Mouse (Mus musculus) midbrain, embryonic 16.5 days (tissue): ENCODE results near the gene Anxa1. TPM values are rescaled to one million over a fixed set of nuclear protein-coding genes. Genes with fewer than 3 reads are reported as not detected.

ENCODE experiments used
- ATAC-seq: fragments of 200-750 bp; cut with Nextera tagmentation; 2 replicates; pipeline ENCODE4 v1.8.0; 2017; ENCODE audit warnings: moderate TSS enrichment
- H3K27ac ChIP-seq: fragments of 300-500 bp; sonication (generic); 2 replicates; pipeline ENCODE4 v1.5.1; 2014; ENCODE audit warnings: mild to moderate bottlenecking, low read length, mixed read lengths
- H3K27me3 ChIP-seq: fragments of 300-500 bp; sonication (generic); 2 replicates; pipeline ENCODE4 v1.6.1; 2014; ENCODE audit warnings: low read depth, low read length, mixed read lengths; ENCODE audit not compliant: control insufficient read depth, insufficient read depth
- H3K36me3 ChIP-seq: fragments of 300-500 bp; sonication (generic); 2 replicates; pipeline ENCODE4 v1.6.1; 2014; ENCODE audit warnings: mild to moderate bottlenecking, low read length, moderate library complexity, mixed read lengths; ENCODE audit not compliant: control insufficient read depth, insufficient read depth
- H3K4me1 ChIP-seq: fragments of 300-500 bp; sonication (generic); 2 replicates; pipeline ENCODE4 v1.6.1; 2014; ENCODE audit warnings: mild to moderate bottlenecking, low read length, mixed read lengths; ENCODE audit not compliant: control insufficient read depth, insufficient read depth
- H3K4me2 ChIP-seq: fragments of 300-500 bp; sonication (generic); 2 replicates; pipeline ENCODE4 v1.6.1; 2014; ENCODE audit warnings: mild to moderate bottlenecking, low read length, mixed read lengths
- H3K4me3 ChIP-seq: fragments of 300-500 bp; sonication (generic); 2 replicates; pipeline ENCODE4 v1.5.1; 2014; ENCODE audit warnings: low read depth, mild to moderate bottlenecking, low read length, moderate library complexity, mixed read lengths
- H3K9ac ChIP-seq: fragments of 300-500 bp; sonication (generic); 2 replicates; pipeline ENCODE4 v1.6.1; 2014; ENCODE audit warnings: low read depth, low read length, mixed read lengths
- H3K9me3 ChIP-seq: fragments of 300-500 bp; sonication (generic); replicated peaks from 2 replicates; pipeline ENCODE4 v1.6.1; 2014; ENCODE audit warnings: mild to moderate bottlenecking, low read length, mixed read lengths; ENCODE audit not compliant: control insufficient read depth, poor library complexity, severe bottlenecking
- WGBS: fragments of 180-500 bp; shearing (Covaris S2); extraction: QIAGEN DNeasy Blood & Tissue Kit; methylation state at CpG from one replicate; pipeline ENCODE4 v1.1.7; 2014; 5-methylcytosine and 5-hydroxymethylcytosine counted together
- polyA plus RNA-seq: library from polyadenylated mRNA; unstranded; fragments of >200 nt; fragmentation: Nextera tagmentation; extraction: Ambion mirVana; gene quantifications from 2 replicates; pipeline ENCODE4 v1.2.1, GENCODE M21; 2015

Anxa1 gene
- polyA plus RNA-seq, 1 experiment from 2014 or later, result 9.0 TPM

DNA sequence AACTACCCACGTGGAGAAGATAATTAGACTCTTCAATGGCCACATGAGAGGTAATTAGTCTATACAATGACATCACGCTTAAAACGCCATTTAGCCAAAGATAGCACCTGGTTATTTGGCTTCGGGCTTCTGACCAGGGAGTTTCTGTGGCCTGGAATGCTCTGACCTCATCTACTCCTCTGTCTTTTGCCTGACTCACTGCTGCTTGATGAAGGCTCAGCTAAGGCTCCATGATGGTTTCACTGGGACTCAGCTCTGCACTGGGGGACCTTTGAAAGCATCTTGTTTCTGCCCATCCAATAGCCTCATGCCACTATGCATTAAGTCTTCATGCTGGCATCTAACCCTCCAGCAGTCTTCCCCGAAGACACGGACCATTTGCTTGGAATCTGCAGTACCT, 2.5 kb downstream of the Anxa1 start:
- Histone ChIP-seq H3K4me2 (no peak overlapping the region), H3K9me3 (no peaks in the 10 kb centered on the region), H3K4me3 (no peak overlapping the region), H3K9ac (no peak overlapping the region), H3K27me3 (no peaks in the 10 kb centered on the region), H3K36me3 (no peaks in the 10 kb centered on the region), H3K27ac (no peak overlapping the region), H3K4me1 (no peaks in the 10 kb centered on the region)
- WGBS, result 82% methylated on average over 6 of the region's 6 CpGs
- ATAC-seq, result no peak

DNA sequence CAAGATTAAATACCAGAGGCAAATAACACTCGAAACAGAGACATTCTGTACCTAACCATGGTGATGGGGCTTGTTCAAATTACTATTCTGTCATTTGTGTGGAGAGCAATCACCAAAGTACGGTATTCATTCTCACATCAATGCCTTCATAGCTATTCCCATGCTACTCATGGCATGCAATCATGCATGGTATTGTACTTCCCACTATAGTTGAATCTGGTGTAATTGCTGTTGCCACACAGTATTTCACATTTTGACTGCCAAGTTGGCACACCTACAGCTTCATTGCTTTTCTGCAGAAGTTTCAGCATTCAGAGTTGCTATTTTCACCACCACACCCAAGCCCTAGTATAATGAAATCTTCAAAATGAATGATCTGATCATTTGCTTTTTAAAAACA, 4.4 kb downstream of the Anxa1 start:
- Histone ChIP-seq H3K9ac (no peak overlapping the region), H3K27ac (no peak overlapping the region), H3K4me1 (no peaks in the 10 kb centered on the region), H3K9me3 (no peaks in the 10 kb centered on the region), H3K4me3 (no peak overlapping the region), H3K4me2 (no peak overlapping the region), H3K36me3 (no peaks in the 10 kb centered on the region), H3K27me3 (no peaks in the 10 kb centered on the region)
- no peak for ATAC-seq
- 83% methylated on average over 2 of the region's 2 CpGs for WGBS

DNA sequence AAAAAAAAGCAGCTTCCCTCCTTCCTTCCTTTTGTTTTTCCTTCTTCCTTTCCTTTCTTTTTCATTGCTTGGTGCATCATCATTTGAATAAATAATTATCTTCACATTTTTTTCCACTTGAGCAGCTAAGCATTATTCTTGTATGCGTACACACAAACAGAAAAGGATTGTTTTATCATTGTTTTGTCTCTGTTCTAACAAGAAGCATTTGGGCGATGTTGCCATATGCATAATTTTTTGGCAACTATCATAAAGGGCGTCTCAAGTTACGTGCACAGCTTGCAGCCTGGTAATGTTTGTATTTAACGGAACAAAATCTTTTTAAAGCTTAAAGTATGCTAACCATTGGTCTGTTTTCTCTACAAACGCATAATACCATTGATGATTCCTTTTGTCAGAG, 5.1 kb downstream of the Anxa1 start:
- H3K4me1 ChIP-seq, result no peaks in the 10 kb centered on the region
- no peaks in the 10 kb centered on the region for H3K9me3 ChIP-seq
- no peak for ATAC-seq
- 80% methylated on average over 6 of the region's 6 CpGs for WGBS
- no peak overlapping the region for H3K9ac ChIP-seq
- no peak overlapping the region for H3K4me2 ChIP-seq
- no peaks in the 10 kb centered on the region for H3K36me3 ChIP-seq
- no peak overlapping the region for H3K4me3 ChIP-seq
- H3K27ac ChIP-seq, result no peak overlapping the region
- H3K27me3 ChIP-seq, result no peaks in the 10 kb centered on the region

DNA sequence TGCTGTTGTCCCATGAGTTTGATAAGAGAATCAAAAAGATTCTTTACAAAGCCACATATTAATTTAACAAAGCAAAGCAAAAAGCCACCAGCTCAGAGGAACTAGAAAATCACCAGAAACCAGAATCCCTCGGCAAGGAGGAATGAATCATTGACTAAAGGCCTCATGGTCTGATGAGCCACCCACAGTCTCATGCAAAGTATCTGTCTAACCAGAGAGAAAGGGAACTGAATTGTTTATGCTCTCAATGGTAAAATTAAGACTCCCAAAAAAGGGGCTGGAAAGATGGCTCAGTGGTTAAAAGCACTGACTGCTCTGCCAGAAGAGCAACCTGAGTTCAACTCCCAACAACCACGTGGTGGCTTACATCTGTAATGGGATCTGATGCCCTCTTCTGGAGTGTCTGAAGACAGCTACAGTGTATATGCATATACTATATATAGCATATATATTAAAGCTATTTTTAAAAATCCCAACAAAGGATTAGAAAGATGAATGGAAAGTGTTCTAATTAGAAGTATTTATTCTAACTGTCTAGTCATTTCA, 9.5 kb downstream of the Anxa1 start:
- Histone ChIP-seq H3K36me3 (no peaks in the 10 kb centered on the region), H3K9ac (no peak overlapping the region), H3K27ac (no peak overlapping the region), H3K4me3 (no peak overlapping the region), H3K4me1 (no peaks in the 10 kb centered on the region), H3K27me3 (no peaks in the 10 kb centered on the region), H3K9me3 (no peaks in the 10 kb centered on the region), H3K4me2 (no peak overlapping the region)
- WGBS, result 70% methylated on average over 2 of the region's 2 CpGs
- ATAC-seq, result no peak

DNA sequence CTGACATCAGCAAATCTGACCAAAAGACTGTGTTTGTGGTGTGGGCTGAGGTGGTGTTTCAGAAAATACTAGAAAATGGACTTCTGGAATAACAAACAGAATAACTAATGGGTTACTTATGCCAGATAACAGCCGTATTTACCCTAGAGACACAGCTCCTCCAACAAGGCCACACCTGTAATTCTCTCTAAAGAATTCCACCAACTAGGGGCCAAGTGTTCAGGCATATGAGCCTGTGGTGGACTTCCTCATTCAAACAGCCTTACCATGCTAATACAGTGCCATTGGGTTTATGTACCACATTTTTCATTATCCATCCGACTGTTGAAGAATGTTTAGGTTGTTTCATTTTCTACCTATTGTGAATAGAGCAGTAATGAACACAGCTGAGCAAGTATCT, 20.6 kb downstream of the Anxa1 start:
- no peaks in the 10 kb centered on the region for H3K36me3 ChIP-seq
- H3K4me2 ChIP-seq, result no peak overlapping the region
- no peak overlapping the region for H3K4me3 ChIP-seq
- no peaks in the 10 kb centered on the region for H3K4me1 ChIP-seq
- no peak overlapping the region for H3K27ac ChIP-seq
- 97% methylated on average over 2 of the region's 2 CpGs for WGBS
- no peak overlapping the region for H3K9ac ChIP-seq
- H3K27me3 ChIP-seq, result no peaks in the 10 kb centered on the region
- no peak for ATAC-seq
- H3K9me3 ChIP-seq, result no peaks in the 10 kb centered on the region

DNA sequence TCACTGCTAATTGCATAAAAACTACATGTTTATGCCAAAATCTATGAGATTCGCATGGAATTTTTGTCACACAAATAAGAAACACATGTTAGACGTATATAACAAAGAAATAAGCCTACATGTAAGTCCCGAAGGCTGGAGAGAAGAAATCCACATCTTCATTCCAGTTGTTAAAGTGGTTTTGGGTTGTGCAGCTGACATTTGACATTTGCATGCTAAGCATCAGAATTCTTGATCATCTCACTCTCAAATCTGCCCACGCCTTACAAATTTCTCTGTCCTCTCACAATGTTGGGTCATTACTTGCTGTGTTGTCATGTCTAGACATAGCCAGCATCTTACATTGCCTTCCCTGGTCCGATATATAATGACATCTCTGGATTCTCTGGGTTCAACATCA, 24.2 kb downstream of the Anxa1 start:
- no peak for ATAC-seq
- Histone ChIP-seq H3K27ac (no peak overlapping the region), H3K4me2 (no peak overlapping the region), H3K9ac (no peak overlapping the region), H3K36me3 (no peaks in the 10 kb centered on the region), H3K9me3 (no peaks in the 10 kb centered on the region), H3K4me3 (no peak overlapping the region), H3K4me1 (no peaks in the 10 kb centered on the region), H3K27me3 (no peaks in the 10 kb centered on the region)
- 95% methylated on average over 5 of the region's 5 CpGs for WGBS

DNA sequence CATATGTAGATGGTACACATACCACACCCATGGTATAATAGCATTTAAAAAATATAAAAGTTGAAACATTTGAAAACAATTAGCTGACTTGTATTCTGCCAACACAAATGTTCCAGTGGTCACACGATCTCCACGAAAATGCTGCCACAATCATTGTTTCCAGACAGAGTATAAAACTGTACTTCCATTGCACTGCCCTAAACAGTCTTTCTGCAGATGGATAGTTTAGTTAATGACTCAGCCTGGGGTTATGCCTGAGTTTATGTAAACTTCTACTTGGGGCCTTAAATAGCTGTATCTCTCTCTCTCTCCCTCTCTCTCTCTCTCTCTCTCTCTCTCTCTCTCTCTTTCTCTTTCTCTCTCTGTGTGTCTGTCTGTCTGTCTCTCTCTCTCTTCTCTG, 24.7 kb downstream of the Anxa1 start:
- Histone ChIP-seq H3K4me3 (no peak overlapping the region), H3K27me3 (no peaks in the 10 kb centered on the region), H3K9ac (no peak overlapping the region), H3K9me3 (no peaks in the 10 kb centered on the region), H3K4me2 (no peak overlapping the region), H3K36me3 (no peaks in the 10 kb centered on the region), H3K27ac (no peak overlapping the region), H3K4me1 (no peaks in the 10 kb centered on the region)
- ATAC-seq, result no peak
- 78% methylated on average over 2 of the region's 2 CpGs for WGBS

DNA sequence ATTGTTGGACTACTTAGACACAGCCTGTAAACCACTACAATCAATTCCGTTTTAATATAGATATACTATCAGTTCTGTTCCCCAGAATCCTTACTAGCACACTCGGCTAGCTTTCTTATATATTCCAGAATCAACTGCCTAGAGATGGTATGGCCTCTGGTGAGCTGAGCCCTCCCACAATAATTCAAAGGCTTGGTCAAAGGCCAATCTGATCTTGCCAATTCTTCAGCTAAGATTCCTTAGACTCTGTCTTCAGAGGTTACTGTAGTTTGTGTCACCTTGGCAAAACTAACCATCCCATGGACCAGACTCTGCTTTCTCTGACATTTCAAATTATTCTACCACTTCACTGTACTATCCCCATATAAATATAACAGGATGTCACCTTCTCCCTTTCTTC, 25.4 kb downstream of the Anxa1 start:
- no peaks in the 10 kb centered on the region for H3K36me3 ChIP-seq
- H3K27me3 ChIP-seq, result no peaks in the 10 kb centered on the region
- no peak overlapping the region for H3K4me2 ChIP-seq
- H3K27ac ChIP-seq, result no peak overlapping the region
- no peaks in the 10 kb centered on the region for H3K4me1 ChIP-seq
- no peak overlapping the region for H3K4me3 ChIP-seq
- WGBS, result 95% methylated on average over 2 of the region's 2 CpGs
- H3K9ac ChIP-seq, result no peak overlapping the region
- no peak for ATAC-seq
- no peaks in the 10 kb centered on the region for H3K9me3 ChIP-seq

DNA sequence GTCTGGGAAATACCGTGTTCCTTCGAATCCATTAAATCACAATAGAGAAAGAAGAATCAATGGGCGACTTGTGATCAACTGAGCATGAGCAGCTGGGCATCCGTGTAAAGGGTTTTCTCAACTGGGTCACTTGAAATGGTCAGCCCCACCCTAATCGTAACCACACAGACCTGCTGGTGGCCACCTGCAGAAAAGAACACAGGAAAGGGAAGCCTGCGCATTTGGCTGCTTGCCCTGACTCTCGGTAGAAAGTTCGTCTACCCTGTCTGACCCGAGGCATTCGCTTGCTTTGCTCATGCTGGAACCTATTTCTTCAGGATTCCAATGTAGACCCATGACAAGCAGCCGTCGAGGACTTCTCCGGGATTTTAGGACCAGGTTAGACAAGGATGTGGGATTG, 25.8 kb downstream of the Anxa1 start:
- no peaks in the 10 kb centered on the region for H3K9me3 ChIP-seq
- ATAC-seq, result no peak
- no peaks in the 10 kb centered on the region for H3K4me1 ChIP-seq
- no peaks in the 10 kb centered on the region for H3K27me3 ChIP-seq
- WGBS, result 91% methylated on average over 13 of the region's 13 CpGs
- H3K36me3 ChIP-seq, result no peaks in the 10 kb centered on the region
- no peak overlapping the region for H3K4me2 ChIP-seq
- H3K27ac ChIP-seq, result no peak overlapping the region
- no peak overlapping the region for H3K4me3 ChIP-seq
- H3K9ac ChIP-seq, result no peak overlapping the region

DNA sequence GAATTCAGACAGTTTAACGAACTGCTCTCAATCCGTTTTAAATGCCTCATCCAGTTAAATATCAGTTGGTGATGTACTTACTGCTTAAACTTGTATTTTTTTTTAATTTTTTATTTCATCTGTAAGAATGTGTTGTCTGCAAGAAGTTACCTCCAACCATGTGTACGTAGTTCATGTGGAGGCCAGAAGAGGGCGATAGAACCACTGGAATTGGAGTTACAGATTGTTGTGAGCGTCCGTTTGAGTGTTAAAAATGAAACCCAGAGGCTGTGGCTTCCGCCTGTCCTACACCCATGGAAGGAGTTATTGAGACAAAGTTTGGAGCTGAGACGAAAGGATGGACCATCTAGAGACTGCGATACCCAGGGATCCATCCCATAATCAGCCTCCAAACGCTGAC, 27.5 kb downstream of the Anxa1 start:
- H3K27ac ChIP-seq, result no peak overlapping the region
- no peaks in the 10 kb centered on the region for H3K4me1 ChIP-seq
- H3K36me3 ChIP-seq, result no peaks in the 10 kb centered on the region
- 72% methylated on average over 10 of the region's 10 CpGs for WGBS
- no peak overlapping the region for H3K4me3 ChIP-seq
- H3K9ac ChIP-seq, result no peak overlapping the region
- no peaks in the 10 kb centered on the region for H3K27me3 ChIP-seq
- no peak for ATAC-seq
- no peaks in the 10 kb centered on the region for H3K9me3 ChIP-seq
- no peak overlapping the region for H3K4me2 ChIP-seq
